Comparison of ENCODE assay signal across 27 mouse cellular contexts in genomic region chr10:112481921-112482607, GRCm38 (mm10).
DNase-seq lines count a peak whose midpoint lies in the region; ATAC-seq and TF ChIP-seq lines count a peak whose summit lies in the region.
"Had no signal": no experiment of that assay in that cellular context is flagged by ENCODE, and none has a peak within 500 bp of the region (broad histone marks: within the 10 kb centered on the region; RNA-seq: fewer than 3 reads in every experiment).

No protein-coding gene starts in this region.

- intact Hi-C loops in left cerebral cortex, adult 2 months (cut with DNase I) = loop anchor here (1.0 to 10.0 kb wide), 4 partner anchors 130 to 277 kb away; no protein-coding TSS in a partner anchor
- intact Hi-C loops in gastrocnemius, postnatal 36 days (cut with DNase I) = no loop called here

- H3K4me3 ChIP-seq in left cerebral cortex, adult 2 months = no peak overlapping the region
- H3K4me3 ChIP-seq in cortical plate, adult 2 months (ENCODE audit: insufficient read depth, low read length) = no peak overlapping the region
- H3K4me3 ChIP-seq in forebrain, embryonic 16.5 days (replicated peaks; ENCODE audit: low read length) = no peak overlapping the region
- H3K4me3 ChIP-seq: embryonic facial prominence, embryonic 10.5 days; embryonic facial prominence, embryonic 13.5 days; erythroblast, embryonic 14.5 days; forebrain, embryonic 12.5 days; forebrain, embryonic 15.5 days; hindbrain, embryonic 12.5 days; hindbrain, embryonic 15.5 days had no signal

- no peak overlapping the region for H3K9ac ChIP-seq in forebrain, embryonic 16.5 days (replicated peaks; ENCODE audit: low read depth, low read length)
- H3K9ac ChIP-seq: embryonic facial prominence, embryonic 13.5 days; forebrain, embryonic 12.5 days; forebrain, embryonic 15.5 days; hindbrain, embryonic 12.5 days; hindbrain, embryonic 15.5 days had no signal

- no peaks in the 10 kb centered on the region for H3K36me3 ChIP-seq in forebrain, embryonic 16.5 days (ENCODE audit: control insufficient read depth, insufficient read depth)
- H3K36me3 ChIP-seq: embryonic facial prominence, embryonic 10.5 days; embryonic facial prominence, embryonic 13.5 days; forebrain, embryonic 12.5 days; forebrain, embryonic 15.5 days; G1E; hindbrain, embryonic 12.5 days; hindbrain, embryonic 15.5 days had no signal

- H3K9me3 ChIP-seq in forebrain, embryonic 16.5 days (ENCODE audit: control insufficient read depth, low read length) = no peaks in the 10 kb centered on the region
- H3K9me3 ChIP-seq: embryonic facial prominence, embryonic 10.5 days; embryonic facial prominence, embryonic 13.5 days; forebrain, embryonic 12.5 days; forebrain, embryonic 15.5 days; hindbrain, embryonic 12.5 days; hindbrain, embryonic 15.5 days had no signal

- no peak for TF ChIP-seq POLR2A in cortical plate, adult 2 months (IDR thresholded peaks at IDR 0.05; ENCODE audit: extremely low read depth, insufficient read depth, low read length)

- ATAC-seq in forebrain, embryonic 16.5 days = no peak
- ATAC-seq: forebrain, embryonic 15.5 days; Patski had no signal

- H3K27me3 ChIP-seq in forebrain, embryonic 16.5 days (replicated peaks; ENCODE audit: control insufficient read depth, insufficient read depth, low read length) = no peaks in the 10 kb centered on the region
- H3K27me3 ChIP-seq: CH12.LX; embryonic facial prominence, embryonic 13.5 days; forebrain, embryonic 12.5 days; forebrain, embryonic 15.5 days; hindbrain, embryonic 12.5 days; hindbrain, embryonic 15.5 days; Patski had no signal

- no peak for DNase-seq in left cerebral cortex, adult 2 months (ENCODE audit: extremely low spot score in 1 of 2, low spot score in 2 of 2)
- DNase-seq in left cerebral cortex, adult 9 months (ENCODE audit: low spot score in 2 of 2) = no peak
- DNase-seq in 3T3-L1 (ENCODE audit: low read depth, low spot score) = peak; percentile 69
- no peak for DNase-seq in gastrocnemius, postnatal 36 days
- DNase-seq in layer of hippocampus, postnatal 10 days (ENCODE audit: low spot score in 2 of 2) = no peak
- DNase-seq: adrenal gland, postnatal 10 days; adrenal gland, postnatal 36 days; cerebellum, adult 11 months; cerebellum, adult 2 months; cerebellum, adult 9-11 months; cerebellum, postnatal 25 days; embryo, embryonic 11 days; gastrocnemius, postnatal 25 days; heart, adult 11 months had no signal

- WGBS in forebrain, embryonic 16.5 days = 93% methylated on average over 9 of the region's 9 CpGs

- H3K27ac ChIP-seq in left cerebral cortex, adult 2 months = peak overlapping the region; percentile 75
- peak overlapping the region; percentile 77 for H3K27ac ChIP-seq in cortical plate, adult 2 months (ENCODE audit: insufficient read depth, low read length)
- no peak overlapping the region for H3K27ac ChIP-seq in forebrain, embryonic 16.5 days (ENCODE audit: low read length)
- H3K27ac ChIP-seq: embryonic facial prominence, embryonic 10.5 days; embryonic facial prominence, embryonic 13.5 days; forebrain, embryonic 12.5 days; forebrain, embryonic 15.5 days; hindbrain, embryonic 12.5 days; hindbrain, embryonic 15.5 days had no signal

- peaks cover 5% of the 10 kb centered on the region; the same call in 1 of the 2 replicates for H3K4me1 ChIP-seq in cortical plate, adult 2 months (ENCODE audit: control insufficient read depth, insufficient read depth, low read length)
- H3K4me1 ChIP-seq in forebrain, embryonic 16.5 days (replicated peaks; ENCODE audit: control insufficient read depth, insufficient read depth, low read length) = no peaks in the 10 kb centered on the region
- H3K4me1 ChIP-seq: embryonic facial prominence, embryonic 13.5 days; forebrain, embryonic 12.5 days; forebrain, embryonic 15.5 days; hindbrain, embryonic 12.5 days; hindbrain, embryonic 15.5 days had no signal

- TF ChIP-seq CTCF in left cerebral cortex, adult 2 months (IDR thresholded peaks at IDR 0.05) = no peak; the same call in 1 of the 2 replicates
- no peak for TF ChIP-seq CTCF in cortical plate, adult 2 months (IDR thresholded peaks at IDR 0.05; ENCODE audit: extremely low read depth, insufficient read depth, low read length)

- no peak overlapping the region for H3K4me2 ChIP-seq in forebrain, embryonic 16.5 days (ENCODE audit: low read length)
- H3K4me2 ChIP-seq: embryonic facial prominence, embryonic 13.5 days; forebrain, embryonic 12.5 days; forebrain, embryonic 15.5 days; heart, embryonic 11.5 days; hindbrain, embryonic 12.5 days; hindbrain, embryonic 15.5 days had no signal
